Mouse (Mus musculus) embryonic fibroblast, embryonic 13.5 days (primary cell): ENCODE measurements around the gene Mapk10.

Experiments
- CTCF ChIP-seq: IDR thresholded peaks from 2 replicates; pipeline ENCODE4 v1.5.1; 2011; ENCODE audit warnings: mild to moderate bottlenecking, control low read depth, low read length, moderate library complexity, borderline replicate concordance; ENCODE audit not compliant: insufficient read depth
- POLR2A ChIP-seq: IDR thresholded peaks from 2 replicates; pipeline ENCODE4 v1.6.1; 2011; ENCODE audit warnings: low read depth, mild to moderate bottlenecking, control low read depth, low read length, moderate library complexity

- no peak for TF ChIP-seq CTCF
- TF ChIP-seq POLR2A, result no peak
Measured at GRCm38 (mm10) chr5:103132814-103133213, 78.3 kb downstream of the Mapk10 start.
